Mouse (Mus musculus): ENCODE data around the gene Arhgap32. TPM values are rescaled to one million over a fixed set of nuclear protein-coding genes. Genes with fewer than 3 reads are reported as not detected.

The Arhgap32 gene
- polyA plus RNA-seq (2015; fragmentation: Illumina TruSeq; extraction: RNeasy Lipid Tissue Mini Kit (QIAGEN cat#74804); ENCODE audit: insufficient read depth, low read depth, low replicate concordance) = 1.9 TPM

GRCm38 (mm10) chr9:32115786-32116185 lies at the start of gene Arhgap32:
Arhgap32 (plus strand) TSS chr9:32116136.

Other genes starting within 250 kb of the Arhgap32 start
- gene Barx2, start 202.7 kb upstream of the Arhgap32 start, polyA plus RNA-seq (2015; fragmentation: Illumina TruSeq; extraction: RNeasy Lipid Tissue Mini Kit (QIAGEN cat#74804); ENCODE audit: insufficient read depth, low read depth, low replicate concordance) = not detected
- not detected for gene Kcnj5, start 228.2 kb downstream of the Arhgap32 start, polyA plus RNA-seq (2015; fragmentation: Illumina TruSeq; extraction: RNeasy Lipid Tissue Mini Kit (QIAGEN cat#74804); ENCODE audit: insufficient read depth, low read depth, low replicate concordance)

Measured in pancreas, adult 10 weeks (tissue).